Mouse (Mus musculus) retina, postnatal 7 days (tissue): Measurements from ENCODE around the gene Pdgfa.

ENCODE experiments used
- DNase-seq: peaks from one replicate; pipeline ENCODE4 v3.0.0-alpha.2; 2012; ENCODE audit warnings: low read depth, low spot score

Pdgfa gene

DNA sequence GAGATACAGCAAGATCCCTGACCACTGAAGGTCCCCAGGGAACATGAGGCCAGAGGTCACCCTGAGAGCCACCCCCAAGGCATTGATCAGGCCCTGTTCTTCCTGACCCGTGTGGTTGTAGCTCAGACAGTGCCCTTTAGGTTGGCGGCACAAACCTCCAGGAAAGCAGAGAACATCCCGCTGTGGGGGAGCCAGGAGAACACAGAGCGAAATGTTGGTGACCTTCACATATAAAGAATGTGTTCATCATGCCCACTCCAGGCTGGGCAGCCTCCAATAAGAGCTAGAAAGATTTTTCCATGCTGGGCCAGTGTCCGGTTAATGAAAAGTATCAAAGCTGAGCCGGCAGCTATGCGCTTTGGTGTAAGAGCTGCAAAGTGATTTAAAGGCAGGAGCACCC, 43.2 kb downstream of the Pdgfa start:
- no peak for DNase-seq

GRCm38 (mm10) chr5:138952969-138953368, 44.2 kb downstream of the Pdgfa start:
- DNase-seq: no peak

GRCm38 (mm10) chr5:138951305-138951704, 45.9 kb downstream of the Pdgfa start:
- no peak for DNase-seq

- no peak for DNase-seq
These were observed 48.0 kb downstream of the Pdgfa start for GRCm38 (mm10) chr5:138949165-138949564.

GRCm38 (mm10) chr5:138948031-138948980, 48.9 kb downstream of the Pdgfa start:
- no peak for DNase-seq

DNA sequence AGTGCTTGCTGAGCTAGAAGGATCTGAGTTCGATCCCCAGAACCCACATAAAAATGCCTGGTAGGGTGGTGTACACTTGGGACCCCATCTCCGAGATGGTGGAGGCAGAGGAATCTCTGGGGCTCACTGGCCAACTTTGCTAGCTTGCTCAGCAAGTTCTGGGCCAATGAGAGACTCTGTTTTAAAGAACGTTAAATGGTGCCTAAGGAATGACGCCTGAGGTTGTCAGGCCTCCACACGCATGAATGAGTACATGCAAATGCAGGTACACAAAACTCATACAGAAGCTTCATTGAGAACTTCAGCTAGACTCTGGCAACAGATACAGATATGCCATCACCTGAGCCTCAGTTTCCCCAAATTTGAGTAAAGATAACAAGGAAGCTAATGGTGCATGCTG, 49.7 kb downstream of the Pdgfa start:
- DNase-seq: no peak

DNA sequence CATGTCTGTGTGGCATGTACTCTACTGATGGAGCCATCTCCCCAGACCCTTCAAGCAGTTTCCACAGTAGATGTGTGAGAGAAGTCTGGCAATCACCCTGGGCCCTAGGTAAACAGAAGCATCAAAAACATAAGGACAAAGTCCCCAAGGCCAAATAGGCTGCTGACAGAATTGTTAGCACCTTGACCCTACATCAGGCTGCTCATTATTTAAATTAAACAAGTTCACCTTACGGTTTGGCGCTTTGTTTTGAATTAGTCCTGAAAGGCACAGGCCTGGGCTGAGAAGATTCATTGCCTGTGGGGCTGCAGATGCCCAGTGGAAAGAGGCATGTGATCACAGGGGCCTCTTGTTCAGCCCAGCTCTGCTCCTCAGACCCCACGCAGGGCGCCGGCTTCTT, 50.2 kb downstream of the Pdgfa start:
- DNase-seq: no peak

- no peak for DNase-seq
These were observed 52.2 kb downstream of the Pdgfa start for GRCm38 (mm10) chr5:138945011-138945410.

- no peak for DNase-seq
These were observed 52.6 kb downstream of the Pdgfa start for GRCm38 (mm10) chr5:138944551-138944950.

GRCm38 (mm10) chr5:138941842-138942241, 55.3 kb downstream of the Pdgfa start:
- no peak for DNase-seq

DNA sequence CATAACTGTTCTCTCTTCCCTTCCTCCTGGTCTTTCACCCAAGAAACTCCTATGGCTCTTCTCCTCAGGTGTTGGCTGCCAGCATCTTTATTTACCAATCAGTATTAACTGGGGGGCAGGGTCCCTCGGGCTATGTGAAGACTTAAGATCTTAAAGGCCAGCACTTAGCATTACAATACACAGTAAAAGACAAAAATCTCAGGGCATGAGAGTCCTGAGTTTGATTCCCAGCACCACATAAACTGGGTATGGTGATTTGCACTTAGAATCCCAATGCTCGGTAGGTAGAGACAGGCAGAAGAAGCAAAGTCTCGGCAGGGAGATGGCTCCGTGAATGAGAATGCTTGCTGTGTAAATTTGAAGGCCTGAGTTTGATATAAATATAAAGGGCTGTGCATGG, 56.6 kb downstream of the Pdgfa start:
- no peak for DNase-seq

DNA sequence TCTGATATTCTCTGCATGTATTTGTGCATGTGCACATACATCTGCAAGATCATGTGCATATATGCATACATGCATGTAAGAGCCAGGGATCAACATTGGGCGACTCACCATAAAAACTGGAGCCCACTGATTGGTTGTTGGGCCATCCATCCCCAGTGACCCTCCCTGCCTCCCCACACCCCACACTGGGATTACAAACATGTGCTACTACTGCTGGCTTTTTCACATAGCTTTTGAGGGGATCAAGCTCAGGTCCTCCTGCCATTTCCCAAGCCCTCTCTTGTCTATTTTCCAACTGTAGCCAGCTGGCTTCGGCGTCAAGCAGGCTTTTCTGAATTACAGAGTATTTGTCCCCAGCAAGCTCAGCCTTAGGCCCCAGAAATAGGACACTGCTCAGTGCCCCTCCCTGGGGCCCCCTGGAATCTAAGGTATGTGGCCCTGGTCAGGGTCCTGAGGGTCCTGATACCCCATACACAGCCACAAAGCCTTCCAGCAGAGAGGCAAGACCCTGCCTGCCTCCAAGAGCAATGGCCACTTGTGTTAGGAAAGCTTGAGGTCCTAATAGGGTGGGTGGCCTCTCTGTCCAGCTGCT, 58.5 kb downstream of the Pdgfa start:
- no peak for DNase-seq

GRCm38 (mm10) chr5:138936399-138937089, 60.6 kb downstream of the Pdgfa start:
- no peak for DNase-seq

GRCm38 (mm10) chr5:138934540-138934939, 62.6 kb downstream of the Pdgfa start:
- no peak for DNase-seq

GRCm38 (mm10) chr5:138932460-138933432, 64.4 kb downstream of the Pdgfa start:
- DNase-seq: no peak

- no peak for DNase-seq
These were observed 65.3 kb downstream of the Pdgfa start for GRCm38 (mm10) chr5:138931836-138932235.

DNA sequence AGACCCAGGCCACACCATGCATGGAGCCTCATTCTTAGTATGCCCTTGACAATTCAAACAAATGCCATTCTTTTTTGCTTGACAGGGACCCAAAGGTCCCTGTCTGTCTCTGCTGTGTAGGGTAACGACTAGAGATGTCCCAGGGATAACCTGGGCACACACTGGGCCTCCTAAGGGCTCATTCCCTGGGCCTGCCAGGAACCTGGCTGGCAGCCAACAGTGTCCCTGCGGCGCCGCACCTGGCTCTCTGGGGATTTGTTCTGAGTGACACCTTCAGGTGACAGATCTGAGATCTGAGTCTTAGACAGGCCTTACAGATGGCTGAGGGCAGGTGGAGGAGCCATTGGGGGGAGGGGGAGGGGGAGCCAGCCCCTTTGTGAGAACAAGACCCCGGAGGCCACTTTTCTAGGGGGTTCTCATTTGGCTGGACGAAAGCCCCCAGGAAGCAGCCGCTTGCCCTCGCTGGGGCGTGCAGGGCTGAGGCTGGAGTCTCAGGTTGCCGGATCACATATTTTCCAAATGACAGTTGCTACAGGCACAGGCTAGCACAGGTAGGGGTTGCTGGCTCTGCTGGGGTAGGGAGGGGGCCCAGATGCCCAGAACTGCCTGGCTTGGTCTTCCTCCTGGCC, 67.2 kb downstream of the Pdgfa start:
- DNase-seq: no peak
